Mouse (Mus musculus) thymus, postnatal 4 days (tissue): ENCODE measurements around the gene Ablim2.

Experiments used
- DNase-seq: peaks from one replicate; pipeline ENCODE4 v3.0.0; 2021

Ablim2 gene

DNA sequence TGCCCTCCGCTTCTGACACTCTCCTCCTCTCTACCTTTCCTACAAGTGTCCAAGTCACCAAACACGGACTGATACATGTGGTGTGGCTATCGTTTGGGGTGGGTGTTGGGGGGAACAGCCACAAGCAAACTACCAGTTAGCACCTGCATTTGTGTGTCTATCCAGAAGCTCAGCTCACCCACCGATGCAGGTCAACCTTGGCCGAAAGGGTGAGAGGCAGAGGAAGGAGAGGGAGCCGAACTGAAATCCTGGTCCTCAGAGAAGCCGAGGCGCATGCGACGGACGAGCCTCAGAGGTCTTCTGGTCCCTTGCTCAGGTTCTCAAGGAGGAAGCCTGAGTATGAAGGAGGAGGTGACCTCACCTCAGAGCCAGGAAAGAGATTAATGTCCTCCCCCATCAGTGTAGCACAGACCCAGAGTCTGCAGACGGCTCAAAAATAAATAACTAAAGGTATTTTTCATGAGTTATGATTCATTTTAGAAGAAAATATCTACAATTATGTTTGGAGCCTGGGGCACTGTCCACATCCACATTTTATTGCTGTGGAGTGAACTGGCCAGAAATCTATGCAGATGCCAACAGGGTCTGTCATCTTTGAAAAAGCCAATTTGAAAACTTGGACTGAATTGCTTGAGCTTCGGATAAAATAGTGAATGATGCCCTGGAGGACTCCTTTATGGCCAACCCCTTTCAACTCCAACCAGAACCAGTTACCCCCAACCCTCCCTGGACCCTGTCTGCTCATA lies 133.5 kb downstream of the Ablim2 start:
- no peak for DNase-seq

GRCm38 (mm10) chr5:35892363-35892762 lies 134.7 kb downstream of the Ablim2 start:
- DNase-seq: no peak

GRCm38 (mm10) chr5:35893093-35893804 lies 135.6 kb downstream of the Ablim2 start, which contains the start of gene Afap1:
Gene Afap1 (plus strand): TSS chr5:35893319.
- peak; percentile 100 for DNase-seq

DNA sequence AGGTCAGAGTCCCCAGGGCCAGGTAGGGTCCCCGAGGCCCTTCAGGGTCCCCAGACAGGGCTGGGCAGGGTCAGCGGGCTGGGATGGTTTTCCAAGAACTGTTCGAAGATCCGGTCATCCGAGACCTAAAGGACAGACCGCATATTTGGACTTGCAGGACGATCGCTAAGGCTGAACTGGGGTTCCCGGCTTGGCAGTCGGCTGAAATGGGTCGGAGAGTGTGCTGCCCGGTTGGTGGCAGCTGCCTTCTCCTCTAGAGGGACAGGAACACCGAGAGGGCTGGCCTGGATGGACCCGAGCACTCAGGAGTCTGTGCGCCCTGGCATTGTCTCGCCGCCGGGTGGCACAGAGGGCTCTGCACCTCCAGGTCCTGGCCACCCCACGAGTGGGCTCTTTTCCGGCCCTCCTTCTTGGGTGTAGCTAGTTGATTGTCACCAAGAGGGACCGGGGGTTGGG lies 136.2 kb downstream of the Ablim2 start:
- peak; percentile 70 for DNase-seq

DNA sequence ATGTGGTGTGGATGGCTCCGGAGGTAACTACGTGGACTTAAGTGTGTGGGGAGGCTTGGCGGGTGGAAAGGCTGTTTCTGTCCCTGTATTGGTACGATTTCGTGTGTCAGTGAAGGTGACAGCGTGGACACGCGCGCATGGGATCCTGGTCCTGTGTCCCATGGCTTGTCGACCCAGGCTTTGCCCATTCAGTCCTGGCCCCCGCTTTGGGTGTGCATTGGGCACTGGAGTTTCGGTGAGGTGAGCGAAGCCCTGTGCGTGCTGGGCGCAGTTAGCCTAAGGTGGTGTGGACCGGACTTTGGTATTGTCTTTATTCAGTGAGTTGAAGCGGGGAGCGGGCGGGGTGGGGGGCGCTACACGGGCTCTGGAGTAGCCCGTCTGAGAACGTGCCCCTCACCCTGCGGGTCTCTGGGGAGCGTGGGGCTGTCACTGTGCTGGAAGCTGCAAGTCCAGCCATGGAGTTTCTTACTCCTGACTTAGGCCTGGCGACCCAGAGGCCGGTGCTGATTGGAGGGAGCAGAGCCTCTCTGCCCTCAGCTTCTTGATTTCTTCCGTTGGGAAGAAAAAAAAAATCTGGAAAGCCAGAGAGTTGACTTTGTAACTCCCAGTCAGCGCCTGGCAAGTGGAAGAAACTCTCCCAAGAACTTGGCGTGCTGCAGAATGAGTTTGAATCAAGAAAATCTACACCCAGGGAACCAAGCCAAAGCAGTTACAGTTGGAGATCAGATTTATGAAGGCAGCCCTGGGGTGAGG lies 136.8 kb downstream of the Ablim2 start:
- DNase-seq: no peak

DNA sequence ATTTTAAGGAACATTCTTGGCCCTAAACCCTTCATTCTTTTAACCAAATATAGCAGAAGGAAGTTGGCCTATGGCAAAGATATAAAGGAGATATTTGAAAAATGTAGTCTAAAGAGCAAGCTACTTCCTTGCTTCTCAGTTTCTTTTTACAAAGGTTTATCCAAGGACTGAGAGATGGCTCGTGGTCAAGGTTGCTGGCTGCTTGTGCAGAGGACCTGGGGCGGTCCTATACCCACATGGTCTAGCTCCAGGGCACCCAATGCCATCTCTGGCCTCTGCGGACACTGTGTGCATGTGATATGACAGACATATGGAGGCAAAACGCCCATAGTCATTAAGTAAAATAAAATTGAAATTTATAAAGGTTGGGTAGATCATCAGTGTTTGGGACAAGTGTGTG lies 138.2 kb downstream of the Ablim2 start:
- DNase-seq: no peak

- DNase-seq: no peak
Observed at GRCm38 (mm10) chr5:35896556-35896955, 138.9 kb downstream of the Ablim2 start.

DNA sequence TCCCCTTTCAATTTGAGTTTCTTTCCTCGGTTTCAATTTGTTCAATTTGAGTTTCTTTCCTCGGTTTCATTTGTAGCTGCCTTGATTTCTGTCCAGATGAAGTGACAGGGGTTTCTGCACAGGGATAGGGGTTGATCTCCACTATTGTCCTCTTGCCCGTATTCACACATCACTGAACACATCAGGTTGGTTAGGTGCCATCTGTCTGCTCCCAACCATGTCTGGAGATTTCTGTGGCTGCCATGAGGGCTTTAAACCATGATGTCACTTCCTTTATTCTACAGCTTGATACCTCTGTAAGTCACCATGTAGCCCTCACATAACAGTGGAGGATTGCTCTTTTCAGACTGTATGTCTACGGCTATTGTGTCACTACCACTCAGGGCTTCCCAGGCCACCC lies 139.5 kb downstream of the Ablim2 start:
- DNase-seq: no peak

DNA sequence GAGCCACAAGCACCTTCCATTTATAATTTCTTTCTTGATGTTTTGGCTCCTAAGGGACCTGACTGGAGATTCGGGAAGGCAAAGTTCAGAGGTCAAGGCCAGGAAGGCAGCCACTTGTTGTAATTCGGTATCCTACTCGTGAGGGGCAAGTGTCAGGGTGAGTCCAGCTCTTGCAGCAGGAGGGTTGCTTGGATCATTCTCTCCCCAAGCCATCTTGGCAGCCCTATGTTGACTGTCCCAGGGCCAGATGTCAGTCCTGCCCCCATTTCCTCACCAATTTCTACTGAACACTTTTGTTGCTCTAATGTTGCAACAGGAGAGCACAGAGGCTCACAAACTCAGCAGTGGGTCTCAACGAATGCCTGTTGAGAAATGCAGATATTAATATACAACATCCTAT lies 140.4 kb downstream of the Ablim2 start:
- DNase-seq: no peak

- no peak for DNase-seq
Observed at GRCm38 (mm10) chr5:35898994-35899393, 141.3 kb downstream of the Ablim2 start.

DNA sequence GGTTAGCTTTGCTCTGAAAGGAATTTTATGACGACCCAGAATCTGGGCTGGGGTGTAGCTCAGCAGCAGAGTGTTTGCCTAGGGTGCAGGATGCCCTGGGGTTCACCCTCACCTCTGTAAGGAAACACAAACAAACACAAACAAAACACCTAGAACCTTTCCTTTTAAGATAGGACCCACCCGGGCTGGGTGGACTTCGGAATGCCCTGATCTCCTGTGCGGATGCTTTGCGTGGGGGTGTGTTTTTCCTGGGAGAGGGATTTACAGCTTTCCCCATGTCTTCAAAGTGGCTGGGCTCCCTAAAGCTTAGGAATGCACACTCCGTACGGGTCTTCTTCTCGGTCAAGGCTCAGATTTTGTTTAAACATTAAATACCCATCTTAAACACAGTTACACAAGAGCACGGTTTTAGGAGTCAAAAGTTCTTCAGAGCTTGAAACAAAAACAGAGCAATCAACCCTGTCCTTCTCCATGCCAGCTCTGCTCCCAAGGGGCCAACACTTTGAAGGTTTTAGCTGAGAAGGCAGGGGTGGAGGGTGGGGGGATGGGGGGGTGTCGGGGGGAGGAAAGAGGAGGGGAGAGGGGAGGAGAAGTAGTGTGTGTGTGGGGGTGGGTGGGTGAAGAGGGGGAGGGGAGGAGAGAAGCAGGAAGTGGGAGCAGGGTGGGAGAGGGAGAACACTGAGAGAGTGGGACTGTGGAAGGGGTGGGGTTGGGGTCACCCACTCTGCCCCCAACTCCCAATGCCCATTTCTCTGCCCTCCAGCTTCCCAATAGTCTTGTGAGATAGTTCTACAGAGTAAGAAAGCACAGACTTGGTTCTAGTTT lies 142.9 kb downstream of the Ablim2 start:
- DNase-seq: no peak

GRCm38 (mm10) chr5:35901226-35901809 lies 143.6 kb downstream of the Ablim2 start:
- no peak for DNase-seq

DNA sequence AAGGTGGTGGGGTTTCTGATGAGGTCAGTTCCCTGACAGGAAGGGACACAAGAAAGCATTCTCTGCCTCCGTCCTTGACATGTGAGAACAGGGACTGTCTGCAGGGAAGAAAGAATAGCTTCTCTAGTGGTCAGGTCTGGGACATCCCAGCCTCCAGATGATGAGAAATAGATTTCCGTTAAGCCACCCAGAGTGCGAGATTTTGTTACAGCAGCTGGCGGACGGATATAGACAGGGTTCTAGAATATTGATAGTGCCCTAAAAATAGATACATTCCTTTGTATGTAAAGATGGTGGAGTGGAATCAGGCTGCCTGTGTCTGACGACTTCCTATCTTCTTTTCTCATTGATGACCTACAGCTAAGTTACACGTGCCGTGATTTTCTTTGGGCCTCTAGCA lies 145.8 kb downstream of the Ablim2 start:
- no peak for DNase-seq

- DNase-seq: no peak
Observed at GRCm38 (mm10) chr5:35905283-35905682, 147.6 kb downstream of the Ablim2 start.

DNA sequence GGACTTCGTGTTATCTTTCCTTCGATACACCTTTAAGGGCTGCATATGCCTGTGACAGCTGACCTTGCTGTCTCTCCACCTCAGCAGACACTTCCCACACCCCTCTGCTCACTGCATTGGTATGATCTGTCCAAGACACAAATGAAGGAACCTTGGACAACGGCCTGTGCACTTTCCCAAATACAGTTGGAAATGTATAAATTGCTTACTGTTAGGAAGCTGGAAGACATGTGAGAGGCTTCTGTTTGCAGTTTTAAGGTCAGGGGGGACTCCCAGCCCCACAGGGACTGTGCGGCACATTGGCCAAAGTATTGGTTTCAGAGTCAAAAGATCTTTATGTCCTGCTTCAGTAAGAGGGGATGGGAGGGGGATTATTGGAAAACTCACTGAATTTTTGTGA lies 149.4 kb downstream of the Ablim2 start:
- no peak for DNase-seq

- no peak for DNase-seq
Observed at GRCm38 (mm10) chr5:35907633-35908426, 150.2 kb downstream of the Ablim2 start.

DNA sequence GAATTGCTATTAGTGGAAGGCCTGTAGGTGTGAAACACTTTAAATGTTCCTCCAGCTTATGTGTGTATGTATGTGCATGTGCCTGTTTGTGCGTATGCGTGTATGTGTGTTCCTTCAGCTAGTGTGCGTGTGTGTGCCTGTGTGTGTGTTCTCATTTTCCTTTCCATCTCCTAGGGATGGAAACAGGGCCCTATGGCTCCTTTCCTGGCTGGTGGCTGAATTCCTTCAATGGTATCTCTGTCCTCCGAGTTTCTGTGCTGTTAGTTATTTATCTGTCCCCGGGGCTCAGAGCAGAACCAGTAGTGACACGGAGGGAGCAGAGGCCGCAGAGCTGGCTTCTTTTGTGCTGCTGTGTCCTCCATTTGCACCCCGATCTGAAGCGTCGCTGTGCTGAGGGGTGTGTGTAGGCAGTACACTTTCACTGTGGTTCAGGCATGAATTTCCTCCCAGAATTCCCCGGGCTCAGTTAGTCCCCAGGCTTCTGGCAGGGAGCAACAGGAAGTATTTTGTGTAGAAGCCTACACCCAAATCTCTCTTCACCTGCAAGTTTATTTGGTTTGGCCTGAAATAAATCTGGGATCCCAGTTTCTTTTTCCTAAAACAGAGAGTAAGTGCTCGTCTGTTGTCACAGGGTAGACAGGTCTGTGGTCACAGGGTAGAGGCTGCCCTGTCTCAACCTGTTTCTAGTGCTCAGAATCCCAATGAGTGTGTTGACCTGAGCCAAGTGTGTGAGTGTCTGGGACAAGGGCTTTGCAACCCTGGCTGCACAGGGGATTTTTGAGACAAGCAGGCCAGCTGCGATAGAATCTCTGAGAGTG lies 151.2 kb downstream of the Ablim2 start:
- DNase-seq: no peak

DNA sequence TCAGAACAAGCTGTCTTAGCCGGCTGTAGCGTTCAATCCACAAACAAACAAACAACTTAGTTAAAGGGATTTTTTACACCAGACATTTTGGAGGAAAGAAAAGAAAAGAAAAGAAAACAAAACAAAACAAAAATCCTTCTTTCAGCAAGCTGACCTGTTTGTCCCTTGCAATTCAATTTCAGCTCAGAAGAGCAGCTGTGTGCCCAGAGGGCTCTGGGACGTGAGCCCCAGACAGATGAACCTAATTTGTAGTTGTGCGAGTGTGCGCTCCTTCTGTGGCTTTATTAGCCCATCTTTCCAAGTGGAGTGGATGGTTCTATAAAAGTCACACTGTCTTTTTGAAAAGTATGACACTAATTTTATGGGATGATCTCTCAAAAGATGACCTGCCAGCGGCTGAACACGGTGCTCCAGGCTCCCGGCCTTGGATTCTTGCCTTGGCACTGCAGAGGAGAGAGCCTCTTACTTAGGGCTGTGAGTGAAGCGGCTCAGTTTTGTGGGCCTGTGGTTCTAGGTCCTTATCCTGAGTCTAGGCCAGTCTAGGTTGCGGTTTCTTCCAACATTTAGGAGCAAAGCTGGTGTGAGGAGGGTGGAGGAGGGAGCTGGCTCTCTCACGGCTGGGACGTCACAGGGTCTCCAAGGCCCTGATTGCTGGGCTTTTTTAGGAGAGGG lies 158.1 kb downstream of the Ablim2 start:
- no peak for DNase-seq

- no peak for DNase-seq
Observed at GRCm38 (mm10) chr5:35916666-35917065, 159.0 kb downstream of the Ablim2 start.

GRCm38 (mm10) chr5:35918387-35918786 lies 160.7 kb downstream of the Ablim2 start:
- no peak for DNase-seq
